Mouse (Mus musculus) limb, embryonic 15.5 days (tissue): ENCODE measurements around the gene Zfp13. TPM values are rescaled to one million over a fixed set of nuclear protein-coding genes. Genes with fewer than 3 reads are reported as not detected.
A peak's percentile ranks its signal among the peaks of the same experiment; 100 is the strongest.

Experiments
- ATAC-seq: fragments of 200-750 bp; cut with Nextera tagmentation; 2 replicates; pipeline ENCODE4 v1.8.0; 2017; ENCODE audit warnings: low read depth, moderate TSS enrichment; ENCODE audit not compliant: insufficient number of reproducible peaks, low FRiP score, low TSS enrichment
- H3K27ac ChIP-seq: fragments of 300-500 bp; sonication (generic); 2 replicates; pipeline ENCODE4 v1.5.1; 2015; ENCODE audit warnings: moderate library complexity, mild to moderate bottlenecking, inconsistent platforms
- H3K27me3 ChIP-seq: fragments of 300-500 bp; sonication (generic); 2 replicates; pipeline ENCODE4 v1.6.1; 2015; ENCODE audit warnings: inconsistent platforms
- H3K36me3 ChIP-seq: fragments of 300-500 bp; sonication (generic); 2 replicates; pipeline ENCODE4 v1.6.1; 2015; ENCODE audit warnings: inconsistent platforms
- H3K4me1 ChIP-seq: fragments of 300-500 bp; sonication (generic); 2 replicates; pipeline ENCODE4 v1.6.1; 2015; ENCODE audit warnings: inconsistent platforms
- H3K4me2 ChIP-seq: fragments of 300-500 bp; sonication (generic); 2 replicates; pipeline ENCODE4 v1.6.1; 2015; ENCODE audit warnings: mild to moderate bottlenecking, inconsistent platforms
- H3K4me3 ChIP-seq: fragments of 300-500 bp; sonication (generic); 2 replicates; pipeline ENCODE4 v1.5.1; 2015; ENCODE audit warnings: mild to moderate bottlenecking, inconsistent platforms
- H3K9ac ChIP-seq: fragments of 300-500 bp; sonication (generic); 2 replicates; pipeline ENCODE4 v1.6.1; 2015; ENCODE audit warnings: inconsistent platforms
- H3K9me3 ChIP-seq: fragments of 300-500 bp; sonication (generic); 2 replicates; pipeline ENCODE4 v1.6.1; 2016; ENCODE audit warnings: inconsistent platforms
- WGBS: fragments of 180-500 bp; shearing (Covaris S2); methylation state at CpG from one replicate; pipeline ENCODE4 v1.1.7; 2015; 5-methylcytosine and 5-hydroxymethylcytosine counted together
- polyA plus RNA-seq: library from polyadenylated mRNA; unstranded; fragments of >200 nt; fragmentation: Nextera tagmentation; extraction: Ambion mirVana; gene quantifications from 2 replicates; pipeline ENCODE4 v1.2.1, GENCODE M21; 2015

Gene Zfp13
- polyA plus RNA-seq, 1 experiment from 2014 or later: 12.4 TPM

DNA sequence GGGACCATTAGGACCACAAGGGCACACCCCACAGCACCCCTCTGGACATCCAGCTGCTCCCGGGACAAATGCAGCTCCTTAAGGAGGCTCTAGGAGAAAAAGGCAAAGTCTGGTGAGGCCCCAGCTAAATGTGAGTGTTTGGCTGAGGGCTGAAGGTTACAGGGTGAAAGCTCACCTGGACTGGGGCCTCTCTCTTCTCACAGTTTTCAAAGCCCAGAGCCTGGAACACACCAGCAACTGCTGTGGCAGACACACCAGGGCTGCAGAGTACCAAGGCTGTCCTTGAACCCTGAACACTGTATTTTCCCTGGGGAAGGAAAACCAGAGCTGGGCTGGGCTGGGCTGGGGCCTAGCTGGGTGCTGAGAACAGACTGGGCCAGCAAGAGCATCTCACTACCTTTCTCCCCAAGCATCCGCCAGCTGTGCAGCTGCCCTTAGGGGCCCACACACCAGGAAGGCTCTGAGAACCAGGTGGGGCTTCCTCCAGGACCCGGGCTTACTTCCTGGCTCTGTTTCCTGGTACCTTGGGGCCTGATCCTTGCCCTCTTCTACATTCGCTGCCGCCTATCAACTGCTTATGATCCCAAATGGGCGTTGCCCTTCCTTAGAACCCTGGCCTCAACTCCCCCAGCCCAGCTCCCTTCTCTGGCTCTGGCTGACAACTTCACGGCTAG is 43.9 kb downstream of the Zfp13 start:
- peaks cover 7% of the 10 kb centered on the region; the same call in 1 of the 2 replicates for H3K4me1 ChIP-seq
- no peaks in the 10 kb centered on the region for H3K9me3 ChIP-seq
- H3K4me3 ChIP-seq: no peak overlapping the region
- 70% methylated on average over 7 of the region's 7 CpGs for WGBS
- no peak overlapping the region for H3K9ac ChIP-seq
- H3K27me3 ChIP-seq: no peaks in the 10 kb centered on the region
- H3K36me3 ChIP-seq: peaks cover 48% of the 10 kb centered on the region
- ATAC-seq: no peak
- H3K4me2 ChIP-seq: no peak overlapping the region
- H3K27ac ChIP-seq: no peak overlapping the region

GRCm38 (mm10) chr17:23554321-23554720 is 45.0 kb downstream of the Zfp13 start:
- no peak for ATAC-seq
- H3K9ac ChIP-seq: no peak overlapping the region
- no peaks in the 10 kb centered on the region for H3K9me3 ChIP-seq
- H3K4me1 ChIP-seq: peaks cover 11% of the 10 kb centered on the region; the same call in 1 of the 2 replicates
- H3K4me2 ChIP-seq: no peak overlapping the region
- no peak overlapping the region for H3K27ac ChIP-seq
- H3K27me3 ChIP-seq: no peaks in the 10 kb centered on the region
- no peak overlapping the region for H3K4me3 ChIP-seq
- H3K36me3 ChIP-seq: peaks cover 46% of the 10 kb centered on the region

GRCm38 (mm10) chr17:23553634-23554120 is 45.6 kb downstream of the Zfp13 start:
- H3K36me3 ChIP-seq: peaks cover 39% of the 10 kb centered on the region
- ATAC-seq: no peak
- no peaks in the 10 kb centered on the region for H3K9me3 ChIP-seq
- no peak overlapping the region for H3K4me3 ChIP-seq
- H3K27ac ChIP-seq: no peak overlapping the region
- no peak overlapping the region for H3K9ac ChIP-seq
- WGBS: 61% methylated on average over 1 of the region's 1 CpGs
- peaks cover 16% of the 10 kb centered on the region for H3K4me1 ChIP-seq
- H3K27me3 ChIP-seq: no peaks in the 10 kb centered on the region
- H3K4me2 ChIP-seq: no peak overlapping the region

DNA sequence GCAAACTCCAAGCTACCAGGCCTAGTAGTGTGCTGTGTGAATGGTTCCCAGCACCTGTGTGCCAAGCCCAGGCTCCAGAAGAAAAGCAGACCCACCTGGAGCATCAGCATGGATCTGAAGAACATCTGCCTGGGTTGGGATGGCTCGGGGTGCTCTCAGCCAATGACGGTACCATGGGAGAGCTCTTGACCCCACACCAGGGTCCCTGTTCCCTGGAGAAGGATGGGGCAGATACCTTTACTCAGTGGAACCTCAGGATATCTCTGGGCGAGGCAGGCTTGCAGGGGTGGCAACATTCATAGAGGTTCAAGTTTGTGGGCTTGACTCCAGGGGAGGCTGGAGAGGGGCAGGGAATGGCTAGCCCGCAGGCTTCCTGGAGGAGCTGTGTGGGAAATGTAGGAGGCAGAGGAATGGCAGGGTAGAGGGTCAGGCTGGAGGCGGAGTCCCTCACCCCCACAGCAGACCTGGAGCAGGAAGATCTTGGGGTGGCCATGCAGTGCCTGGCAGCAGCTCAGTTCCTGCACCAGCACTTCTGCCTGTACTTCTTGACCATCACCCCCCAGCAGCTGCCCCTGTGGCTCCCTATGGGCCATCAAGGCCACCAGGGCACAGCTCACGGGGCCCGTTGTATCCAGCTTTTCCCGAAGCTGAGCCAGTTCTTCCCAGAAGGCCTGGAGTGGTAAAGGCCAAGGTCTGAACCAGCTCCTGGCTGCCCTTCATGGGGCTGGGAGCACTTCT is 46.2 kb downstream of the Zfp13 start:
- ATAC-seq: no peak
- H3K27me3 ChIP-seq: no peaks in the 10 kb centered on the region
- no peaks in the 10 kb centered on the region for H3K9me3 ChIP-seq
- no peak overlapping the region for H3K27ac ChIP-seq
- 83% methylated on average over 8 of the region's 8 CpGs for WGBS
- H3K9ac ChIP-seq: no peak overlapping the region
- no peak overlapping the region for H3K4me3 ChIP-seq
- H3K4me2 ChIP-seq: no peak overlapping the region
- peaks cover 17% of the 10 kb centered on the region for H3K4me1 ChIP-seq
- H3K36me3 ChIP-seq: peaks cover 34% of the 10 kb centered on the region

DNA sequence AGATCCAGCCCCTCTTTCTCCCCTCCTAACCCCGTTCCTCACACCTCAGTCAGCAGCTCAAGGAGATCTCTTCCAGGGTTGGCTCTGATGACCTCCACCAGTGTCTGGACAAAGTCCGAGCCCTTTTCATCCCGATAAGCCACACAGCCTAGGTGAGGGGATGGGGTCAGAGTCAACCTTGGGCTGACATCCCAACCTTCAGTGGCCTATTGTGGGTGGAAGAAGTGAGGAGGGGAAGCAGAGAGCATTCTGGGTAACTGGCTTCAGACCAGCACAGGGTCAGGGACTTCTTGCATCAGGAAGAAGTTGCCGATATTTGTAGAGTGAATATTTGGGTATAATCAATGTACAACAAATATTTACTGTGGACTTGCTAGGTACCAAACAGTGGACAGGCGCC is 47.3 kb downstream of the Zfp13 start:
- Histone ChIP-seq H3K4me2 (no peak overlapping the region), H3K36me3 (peaks cover 23% of the 10 kb centered on the region), H3K4me1 (peaks cover 17% of the 10 kb centered on the region), H3K27ac (no peak overlapping the region), H3K9me3 (no peaks in the 10 kb centered on the region), H3K4me3 (no peak overlapping the region), H3K9ac (no peak overlapping the region), H3K27me3 (no peaks in the 10 kb centered on the region)
- WGBS: 58% methylated on average over 5 of the region's 5 CpGs
- ATAC-seq: no peak

DNA sequence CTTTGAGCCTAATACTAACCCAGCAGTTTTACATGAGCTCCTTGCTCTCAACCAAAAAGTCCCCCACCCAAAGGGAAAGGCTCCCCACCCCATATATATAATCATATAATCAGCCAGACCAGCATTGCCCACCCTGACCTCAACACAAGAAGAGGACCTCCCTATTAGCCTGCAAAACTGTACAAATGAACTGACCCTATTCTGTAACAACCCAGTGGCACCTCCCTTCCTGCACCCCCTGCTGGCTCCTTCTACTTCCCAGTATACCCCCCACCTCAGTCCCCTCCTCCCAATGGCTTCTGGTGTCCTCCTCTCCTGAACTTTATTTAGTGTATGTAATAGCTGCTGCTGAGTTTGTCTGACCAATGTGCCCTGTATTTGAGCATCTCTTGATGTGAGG is 47.9 kb downstream of the Zfp13 start:
- H3K36me3 ChIP-seq: peaks cover 18% of the 10 kb centered on the region
- no peak for ATAC-seq
- H3K27ac ChIP-seq: peak overlapping the region; percentile 88; the same call in 1 of the 2 replicates
- H3K4me1 ChIP-seq: peaks cover 17% of the 10 kb centered on the region
- H3K4me2 ChIP-seq: peak overlapping the region; percentile 68
- peak overlapping the region; percentile 66 for H3K4me3 ChIP-seq
- peak overlapping the region; percentile 57; the same call in 1 of the 2 replicates for H3K9ac ChIP-seq
- H3K9me3 ChIP-seq: no peaks in the 10 kb centered on the region
- H3K27me3 ChIP-seq: no peaks in the 10 kb centered on the region

DNA sequence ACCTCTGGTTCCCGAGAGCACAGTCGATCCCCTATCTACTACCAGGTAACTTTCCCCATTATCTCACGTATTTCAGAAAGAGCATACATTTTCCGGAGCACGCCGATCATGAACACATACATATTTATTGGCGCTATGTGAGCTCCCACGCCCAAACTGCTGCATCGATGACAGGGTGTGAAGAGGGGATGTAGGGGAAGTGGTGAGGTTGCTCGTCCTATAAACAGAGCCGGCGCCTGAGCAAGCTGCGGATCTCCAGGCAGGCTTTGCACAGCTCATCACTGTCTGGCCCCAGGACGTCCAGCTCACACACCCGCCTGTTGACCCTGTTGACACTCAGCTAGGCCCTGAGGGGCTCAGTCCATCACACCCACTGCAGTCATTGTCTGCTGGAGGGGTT is 48.4 kb downstream of the Zfp13 start:
- 2% methylated on average over 15 of the region's 15 CpGs for WGBS
- peak overlapping the region; percentile 88 for H3K27ac ChIP-seq
- H3K36me3 ChIP-seq: peaks cover 12% of the 10 kb centered on the region; the same call in 1 of the 2 replicates
- peak overlapping the region; percentile 68 for H3K4me2 ChIP-seq
- peak overlapping the region; percentile 66 for H3K4me3 ChIP-seq
- peak overlapping the region; percentile 57 for H3K9ac ChIP-seq
- H3K27me3 ChIP-seq: no peaks in the 10 kb centered on the region
- H3K9me3 ChIP-seq: no peaks in the 10 kb centered on the region
- ATAC-seq: no peak
- peaks cover 17% of the 10 kb centered on the region for H3K4me1 ChIP-seq

DNA sequence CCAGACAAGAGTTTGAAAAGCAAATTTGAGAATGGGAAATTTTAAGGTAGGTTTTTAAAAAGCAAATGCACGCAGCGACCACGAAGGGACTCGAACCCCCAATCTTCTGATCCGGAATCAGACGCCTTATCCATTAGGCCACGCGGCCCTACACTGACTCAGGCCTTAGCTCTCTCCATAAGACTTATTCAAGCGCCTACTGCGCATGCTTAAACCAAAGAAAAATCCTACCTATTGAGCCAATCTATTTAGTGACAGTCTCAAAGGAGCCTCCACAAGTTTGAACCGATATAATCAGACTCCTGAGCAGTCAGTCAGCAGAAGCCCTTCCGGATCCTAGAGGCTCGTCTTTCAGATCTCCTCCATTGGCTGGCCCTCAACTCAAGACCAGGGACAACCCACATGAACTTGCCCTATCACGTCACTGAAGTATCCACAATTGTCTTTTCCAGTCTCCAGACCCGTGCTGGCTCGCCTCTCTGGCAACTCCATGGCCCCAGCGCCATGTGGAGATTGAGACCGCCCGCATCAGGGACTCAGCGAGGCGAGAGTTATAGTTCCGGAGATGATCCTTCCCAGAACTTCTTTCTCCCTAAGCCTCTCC is 49.0 kb downstream of the Zfp13 start:
- peak overlapping the region; percentile 88 for H3K27ac ChIP-seq
- WGBS: under 1% methylated on average over 22 of the region's 22 CpGs
- no peaks in the 10 kb centered on the region for H3K9me3 ChIP-seq
- peak; percentile 76 for ATAC-seq
- H3K27me3 ChIP-seq: no peaks in the 10 kb centered on the region
- H3K4me3 ChIP-seq: peak overlapping the region; percentile 66
- peak overlapping the region; percentile 68 for H3K4me2 ChIP-seq
- H3K4me1 ChIP-seq: peaks cover 17% of the 10 kb centered on the region
- H3K9ac ChIP-seq: peak overlapping the region; percentile 57
- H3K36me3 ChIP-seq: peaks cover 7% of the 10 kb centered on the region; the same call in 1 of the 2 replicates

- Histone ChIP-seq H3K27me3 (no peaks in the 10 kb centered on the region), H3K27ac (no peak overlapping the region), H3K4me2 (peak overlapping the region; percentile 68), H3K4me1 (peaks cover 17% of the 10 kb centered on the region), H3K4me3 (peak overlapping the region; percentile 66), H3K9me3 (no peaks in the 10 kb centered on the region), H3K9ac (no peak overlapping the region), H3K36me3 (no peaks in the 10 kb centered on the region)
- 7% methylated on average over 9 of the region's 9 CpGs for WGBS
- ATAC-seq: no peak
Measured at GRCm38 (mm10) chr17:23549441-23549840, 49.8 kb downstream of the Zfp13 start.

DNA sequence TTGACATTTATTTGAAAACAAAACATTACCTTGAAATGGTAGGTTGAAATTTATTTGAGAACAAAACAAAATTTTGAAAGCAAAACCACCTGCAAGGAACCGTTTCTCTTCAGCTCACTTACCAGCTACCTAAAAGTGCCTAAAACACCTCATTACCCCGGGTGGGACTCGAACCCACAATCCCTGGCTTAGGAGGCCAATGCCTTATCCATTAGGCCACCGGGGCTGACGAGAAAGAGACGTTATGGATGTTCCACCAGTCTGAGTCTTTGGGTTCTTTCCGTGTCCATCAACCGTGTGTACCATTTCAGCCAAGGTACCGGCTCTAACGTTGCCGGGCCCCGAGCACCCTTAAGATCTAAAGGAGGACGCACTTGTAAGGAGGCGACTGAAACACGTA is 50.7 kb downstream of the Zfp13 start:
- Histone ChIP-seq H3K9ac (no peak overlapping the region), H3K9me3 (no peaks in the 10 kb centered on the region), H3K27me3 (no peaks in the 10 kb centered on the region), H3K27ac (no peak overlapping the region), H3K4me1 (peaks cover 17% of the 10 kb centered on the region), H3K4me2 (peak overlapping the region; percentile 68), H3K36me3 (no peaks in the 10 kb centered on the region), H3K4me3 (peak overlapping the region; percentile 66)
- WGBS: under 1% methylated on average over 15 of the region's 15 CpGs
- ATAC-seq: 0 out of 2 replicates have a peak, but pooled peaks have one; percentile 8

- H3K9ac ChIP-seq: no peak overlapping the region
- no peaks in the 10 kb centered on the region for H3K27me3 ChIP-seq
- no peak overlapping the region for H3K27ac ChIP-seq
- peaks cover 17% of the 10 kb centered on the region for H3K4me1 ChIP-seq
- 51% methylated on average over 11 of the region's 11 CpGs for WGBS
- ATAC-seq: no peak
- no peaks in the 10 kb centered on the region for H3K9me3 ChIP-seq
- H3K4me2 ChIP-seq: peak overlapping the region; percentile 45; the same call in 1 of the 2 replicates
- no peaks in the 10 kb centered on the region for H3K36me3 ChIP-seq
- H3K4me3 ChIP-seq: peak overlapping the region; percentile 69; the same call in 1 of the 2 replicates
Measured at GRCm38 (mm10) chr17:23547681-23548443, 51.4 kb downstream of the Zfp13 start.
